Mouse (Mus musculus): ENCODE results near the gene Casp3. TPM values are rescaled to one million over a fixed set of nuclear protein-coding genes. Genes with fewer than 3 reads are reported as not detected.

Gene Casp3
- polyA plus RNA-seq, 1 experiment from 2014 or later = 130 TPM

DNA sequence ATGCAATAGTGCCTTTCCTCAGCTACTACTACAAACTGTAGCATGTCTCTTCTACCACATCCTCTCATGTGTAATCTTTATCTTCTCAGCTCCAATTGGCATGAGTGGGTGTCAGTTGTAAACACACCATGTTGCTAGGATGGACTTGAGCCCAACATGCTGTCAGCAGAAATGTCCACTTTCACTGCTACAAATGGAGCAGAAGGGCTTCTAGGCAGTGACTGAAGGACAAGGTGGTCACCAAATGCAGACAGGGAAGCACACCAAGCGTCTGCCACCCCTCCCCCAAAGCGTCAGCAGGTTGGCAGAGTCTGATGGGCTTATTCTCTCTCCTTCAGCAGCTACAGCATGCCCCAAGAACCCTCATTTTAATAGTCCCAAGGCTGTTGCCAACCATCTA is 23.3 kb upstream of the Casp3 start:
- no peak overlapping the region for H3K27ac ChIP-seq
- H3K36me3 ChIP-seq = peaks cover 13% of the 10 kb centered on the region
- no peak overlapping the region for H3K4me3 ChIP-seq
- WGBS = 81% methylated on average over 2 of the region's 2 CpGs
- no peaks in the 10 kb centered on the region for H3K9me3 ChIP-seq
- H3K4me1 ChIP-seq (replicated peaks) = no peaks in the 10 kb centered on the region
- H3K27me3 ChIP-seq (ENCODE audit: insufficient read depth, poor library complexity, severe bottlenecking) = no peaks in the 10 kb centered on the region
- no peak for DNase-seq (ENCODE audit: low spot score)

DNA sequence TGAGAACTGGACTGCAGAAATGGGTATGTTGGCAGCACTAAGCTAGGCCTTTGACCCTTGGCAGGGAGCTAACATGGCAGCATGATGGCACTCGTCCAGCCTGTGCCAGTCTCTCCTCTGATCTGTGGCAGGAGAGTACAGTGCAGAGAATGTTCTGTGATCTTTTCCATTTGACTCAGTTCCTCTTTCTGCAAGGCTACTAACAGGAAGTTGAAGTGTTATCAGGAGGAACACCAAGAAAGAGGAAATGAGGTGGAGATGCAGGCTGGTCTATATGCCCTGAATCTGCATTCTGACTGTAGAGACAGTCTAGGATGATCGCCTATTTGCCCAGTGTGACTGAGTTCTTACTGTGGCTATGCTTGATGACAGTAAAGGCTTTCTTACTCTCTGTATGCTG is 21.5 kb upstream of the Casp3 start:
- no peak for DNase-seq (ENCODE audit: low spot score)
- Histone ChIP-seq H3K36me3 (peaks cover 8% of the 10 kb centered on the region; the same call in 1 of the 2 replicates), H3K9me3 (no peaks in the 10 kb centered on the region), H3K27ac (no peak overlapping the region), H3K4me1 (replicated peaks) (no peaks in the 10 kb centered on the region), H3K4me3 (no peak overlapping the region), H3K27me3 (ENCODE audit: insufficient read depth, poor library complexity, severe bottlenecking) (no peaks in the 10 kb centered on the region)
- WGBS = 90% methylated on average over 2 of the region's 2 CpGs

DNA sequence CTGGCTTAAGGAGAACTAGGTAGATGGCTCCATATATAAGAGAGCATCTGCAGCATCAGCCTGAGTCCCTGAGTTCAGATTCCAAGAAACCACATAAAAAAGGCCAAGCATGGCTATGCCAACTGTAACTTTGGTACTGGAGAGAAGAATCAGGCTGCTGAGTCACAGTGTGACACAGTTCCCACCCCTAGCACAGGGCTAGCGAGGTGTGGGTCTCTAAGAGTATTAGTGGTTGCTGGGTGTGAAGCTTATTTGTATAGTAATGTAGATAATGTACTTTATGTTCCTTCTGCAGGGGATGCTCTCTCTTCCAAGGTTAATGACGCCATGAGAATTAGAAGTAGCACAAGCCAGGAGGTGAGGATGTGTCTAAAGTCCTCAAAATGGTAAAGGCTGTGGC is 20.6 kb upstream of the Casp3 start:
- Histone ChIP-seq H3K9me3 (no peaks in the 10 kb centered on the region), H3K36me3 (peaks cover 8% of the 10 kb centered on the region; the same call in 1 of the 2 replicates), H3K4me1 (replicated peaks) (no peaks in the 10 kb centered on the region), H3K27ac (no peak overlapping the region), H3K4me3 (no peak overlapping the region), H3K27me3 (ENCODE audit: insufficient read depth, poor library complexity, severe bottlenecking) (no peaks in the 10 kb centered on the region)
- no peak for DNase-seq (ENCODE audit: low spot score)
- 91% methylated on average over 2 of the region's 2 CpGs for WGBS

DNA sequence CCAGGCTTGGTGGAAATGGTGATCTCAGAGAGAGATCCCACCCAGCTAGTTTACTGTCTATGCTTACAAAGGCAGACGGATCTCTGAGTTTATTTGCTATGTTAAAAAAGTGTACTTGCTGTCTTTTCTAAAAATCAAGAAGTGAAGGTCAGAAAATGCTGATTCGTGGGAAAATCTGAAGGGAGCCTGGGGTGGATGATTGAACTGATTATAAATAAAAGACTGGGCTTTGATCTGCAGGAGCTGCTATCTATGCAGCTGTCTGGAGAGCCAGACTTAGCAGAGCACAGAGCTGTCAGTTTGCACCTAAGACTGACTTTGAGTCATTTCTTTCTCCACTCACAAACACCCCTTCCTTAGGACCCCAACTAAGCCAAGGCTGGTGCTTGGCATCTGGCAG is 19.7 kb upstream of the Casp3 start:
- Histone ChIP-seq H3K4me3 (no peak overlapping the region), H3K36me3 (peaks cover 8% of the 10 kb centered on the region; the same call in 1 of the 2 replicates), H3K27me3 (ENCODE audit: insufficient read depth, poor library complexity, severe bottlenecking) (no peaks in the 10 kb centered on the region), H3K4me1 (replicated peaks) (no peaks in the 10 kb centered on the region), H3K9me3 (no peaks in the 10 kb centered on the region), H3K27ac (no peak overlapping the region)
- 80% methylated on average over 2 of the region's 2 CpGs for WGBS
- no peak for DNase-seq (ENCODE audit: low spot score)

DNA sequence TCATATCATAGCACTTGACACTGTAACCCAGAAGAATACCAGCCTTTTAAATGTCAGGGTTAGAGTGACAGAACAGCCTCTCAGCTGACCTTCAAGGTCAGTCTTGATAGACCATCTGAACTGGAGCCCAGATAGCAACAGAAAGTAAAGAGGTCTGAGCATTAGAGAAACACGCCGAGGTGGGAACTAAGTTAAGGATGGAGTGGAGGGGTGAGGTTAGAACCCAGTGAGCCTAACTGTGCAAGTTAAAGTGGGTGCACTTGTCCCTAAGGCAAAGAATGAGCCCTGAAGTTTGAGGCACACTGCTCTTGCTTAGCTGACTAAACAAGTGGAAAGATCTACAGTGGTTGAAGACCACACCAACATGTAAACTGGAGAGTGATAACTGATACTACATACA is 19.0 kb upstream of the Casp3 start:
- Histone ChIP-seq H3K27me3 (ENCODE audit: insufficient read depth, poor library complexity, severe bottlenecking) (no peaks in the 10 kb centered on the region), H3K4me1 (replicated peaks) (no peaks in the 10 kb centered on the region), H3K4me3 (no peak overlapping the region), H3K9me3 (no peaks in the 10 kb centered on the region), H3K36me3 (peaks cover 8% of the 10 kb centered on the region; the same call in 1 of the 2 replicates), H3K27ac (no peak overlapping the region)
- WGBS = 91% methylated on average over 2 of the region's 2 CpGs
- DNase-seq (ENCODE audit: low spot score) = no peak

DNA sequence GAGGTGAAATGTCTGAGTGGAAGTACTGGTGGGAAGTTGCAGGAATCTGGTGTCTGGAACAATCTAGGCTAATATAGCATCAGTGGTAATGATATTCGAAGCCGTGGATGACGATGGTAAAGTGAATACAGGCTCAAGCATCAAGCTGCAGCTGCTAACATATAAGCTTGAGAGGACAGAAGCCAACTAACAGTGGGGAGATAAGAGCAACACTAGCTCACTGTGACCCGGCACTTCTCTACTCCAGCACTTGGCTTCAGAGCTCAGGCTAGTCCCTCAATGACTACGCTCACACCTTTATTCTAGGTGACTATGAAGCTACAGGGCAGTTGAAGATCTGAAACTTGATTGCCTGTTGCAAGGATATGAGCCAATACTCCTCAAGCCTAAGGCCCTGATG is 18.3 kb upstream of the Casp3 start:
- WGBS = 97% methylated on average over 5 of the region's 5 CpGs
- Histone ChIP-seq H3K36me3 (peaks cover 8% of the 10 kb centered on the region; the same call in 1 of the 2 replicates), H3K4me1 (replicated peaks) (no peaks in the 10 kb centered on the region), H3K27me3 (ENCODE audit: insufficient read depth, poor library complexity, severe bottlenecking) (no peaks in the 10 kb centered on the region), H3K4me3 (no peak overlapping the region), H3K9me3 (no peaks in the 10 kb centered on the region), H3K27ac (no peak overlapping the region)
- no peak for DNase-seq (ENCODE audit: low spot score)

DNA sequence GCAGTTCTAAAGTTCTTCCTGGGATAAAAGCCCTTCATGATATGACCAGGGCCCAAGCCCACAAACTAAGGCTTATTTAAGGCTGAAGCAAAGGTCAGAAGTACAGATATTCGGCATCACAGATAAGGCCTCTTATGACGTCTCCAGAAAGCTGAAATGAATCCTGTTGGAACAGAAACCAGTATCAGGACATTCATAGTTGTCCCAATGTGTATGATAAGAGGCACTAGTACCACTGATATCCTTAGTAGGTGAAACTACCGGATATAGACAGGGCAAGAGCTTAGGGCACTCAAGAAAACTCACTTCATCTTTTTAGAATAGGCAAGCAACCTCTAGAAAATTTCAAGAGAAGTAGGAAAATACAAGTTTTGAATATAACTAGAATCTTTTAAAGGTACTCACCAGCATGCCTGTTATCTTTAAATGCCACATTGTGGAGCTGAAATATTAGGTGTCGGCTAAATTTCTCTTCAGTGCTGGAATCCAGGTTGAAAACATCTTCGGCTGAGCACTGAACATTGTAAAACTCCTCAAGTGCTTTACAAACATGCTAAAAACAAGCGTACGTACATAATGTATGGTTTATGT is 17.7 kb upstream of the Casp3 start:
- 92% methylated on average over 7 of the region's 7 CpGs for WGBS
- no peaks in the 10 kb centered on the region for H3K27me3 ChIP-seq (ENCODE audit: insufficient read depth, poor library complexity, severe bottlenecking)
- peaks cover 8% of the 10 kb centered on the region; the same call in 1 of the 2 replicates for H3K36me3 ChIP-seq
- no peak overlapping the region for H3K4me3 ChIP-seq
- H3K27ac ChIP-seq = no peak overlapping the region
- no peaks in the 10 kb centered on the region for H3K9me3 ChIP-seq
- H3K4me1 ChIP-seq (replicated peaks) = no peaks in the 10 kb centered on the region
- no peak for DNase-seq (ENCODE audit: low spot score)

DNA sequence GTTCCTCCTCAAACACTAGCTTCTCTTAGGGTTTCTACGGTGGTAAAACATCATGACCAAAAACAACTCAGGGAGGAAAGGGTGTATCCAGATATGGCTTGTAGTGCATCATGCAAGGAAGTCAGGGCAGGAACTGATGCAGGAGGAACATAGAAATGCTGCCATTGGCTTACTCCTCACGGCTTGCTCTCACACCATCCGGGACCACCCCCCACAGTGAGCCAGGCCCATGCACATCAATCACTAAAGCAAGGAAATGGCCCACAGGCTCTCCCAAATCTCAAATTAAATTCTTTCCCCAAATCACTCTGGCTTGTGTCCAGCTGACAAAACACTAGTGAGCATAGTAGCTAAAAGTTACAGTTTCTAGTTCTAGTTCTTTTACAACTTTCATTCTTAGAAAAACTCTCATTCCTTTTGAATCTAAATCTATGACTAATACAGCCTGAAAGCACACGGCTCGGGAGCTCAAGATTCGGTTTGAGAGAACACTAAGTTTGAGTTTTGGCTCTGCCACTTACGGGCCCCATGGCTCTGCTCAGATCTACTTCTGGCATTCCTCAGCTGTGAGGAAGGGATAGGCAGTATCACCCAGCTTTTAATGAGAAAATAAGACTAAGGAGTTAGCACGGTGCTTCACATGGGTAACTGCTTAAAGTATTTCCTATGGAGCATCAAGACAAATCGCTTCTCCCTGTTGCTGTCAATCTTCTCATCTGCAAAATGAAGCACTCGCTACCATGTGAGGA is 16.0 kb upstream of the Casp3 start:
- Histone ChIP-seq H3K36me3 (peaks cover 15% of the 10 kb centered on the region), H3K9me3 (no peaks in the 10 kb centered on the region), H3K4me1 (replicated peaks) (no peaks in the 10 kb centered on the region), H3K27ac (no peak overlapping the region), H3K4me3 (no peak overlapping the region), H3K27me3 (ENCODE audit: insufficient read depth, poor library complexity, severe bottlenecking) (no peaks in the 10 kb centered on the region)
- WGBS = 72% methylated on average over 10 of the region's 10 CpGs
- peak; percentile 20 for DNase-seq (ENCODE audit: low spot score)

DNA sequence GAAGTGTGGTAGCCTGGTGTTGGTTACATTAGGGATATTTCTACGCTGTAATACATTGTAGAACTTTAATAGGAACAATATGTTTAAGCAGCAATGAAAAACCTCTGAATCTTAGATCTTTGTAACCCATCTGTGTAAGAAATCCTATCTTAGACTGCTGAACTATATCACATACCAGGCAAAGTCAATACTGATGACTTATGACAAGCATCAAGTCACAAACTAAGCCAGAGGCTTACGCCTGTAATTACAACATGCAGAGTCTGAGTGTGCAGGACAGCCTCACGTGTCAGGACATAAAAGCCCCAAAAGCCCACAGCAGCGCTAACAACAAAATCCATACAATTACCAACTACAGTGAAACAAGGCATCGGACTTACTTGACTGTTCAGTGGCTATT is 13.5 kb upstream of the Casp3 start:
- H3K4me1 ChIP-seq (replicated peaks) = no peaks in the 10 kb centered on the region
- H3K27ac ChIP-seq = no peak overlapping the region
- H3K27me3 ChIP-seq (ENCODE audit: insufficient read depth, poor library complexity, severe bottlenecking) = no peaks in the 10 kb centered on the region
- peaks cover 18% of the 10 kb centered on the region; the same call in 1 of the 2 replicates for H3K36me3 ChIP-seq
- no peak for DNase-seq (ENCODE audit: low spot score)
- H3K4me3 ChIP-seq = no peak overlapping the region
- WGBS = 86% methylated on average over 5 of the region's 5 CpGs
- no peaks in the 10 kb centered on the region for H3K9me3 ChIP-seq

DNA sequence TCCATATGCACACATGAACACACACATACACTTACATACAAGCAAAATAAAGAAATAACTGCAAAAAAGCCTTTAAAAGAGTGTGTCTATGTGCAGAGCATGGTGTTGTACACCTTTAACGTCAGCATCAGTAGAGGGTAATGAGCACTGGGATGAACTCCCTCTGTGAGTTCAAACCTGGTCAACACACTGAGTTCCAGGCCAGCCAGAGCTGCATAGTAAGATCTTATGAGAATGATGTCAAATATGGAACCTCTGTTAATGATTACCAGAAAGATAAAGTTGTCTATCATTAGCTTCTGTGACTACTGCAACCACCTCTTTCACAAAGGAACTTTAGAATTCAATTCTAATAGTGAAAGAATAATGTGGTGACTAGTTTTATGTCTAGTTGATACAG is 10.2 kb upstream of the Casp3 start:
- Histone ChIP-seq H3K4me1 (replicated peaks) (no peaks in the 10 kb centered on the region), H3K27ac (no peak overlapping the region), H3K9me3 (no peaks in the 10 kb centered on the region), H3K4me3 (no peak overlapping the region), H3K36me3 (peaks cover 21% of the 10 kb centered on the region), H3K27me3 (ENCODE audit: insufficient read depth, poor library complexity, severe bottlenecking) (no peaks in the 10 kb centered on the region)
- 91% methylated on average over 1 of the region's 1 CpGs for whole genome bisulfite sequencing
- no peak for DNase-seq (ENCODE audit: low spot score)

DNA sequence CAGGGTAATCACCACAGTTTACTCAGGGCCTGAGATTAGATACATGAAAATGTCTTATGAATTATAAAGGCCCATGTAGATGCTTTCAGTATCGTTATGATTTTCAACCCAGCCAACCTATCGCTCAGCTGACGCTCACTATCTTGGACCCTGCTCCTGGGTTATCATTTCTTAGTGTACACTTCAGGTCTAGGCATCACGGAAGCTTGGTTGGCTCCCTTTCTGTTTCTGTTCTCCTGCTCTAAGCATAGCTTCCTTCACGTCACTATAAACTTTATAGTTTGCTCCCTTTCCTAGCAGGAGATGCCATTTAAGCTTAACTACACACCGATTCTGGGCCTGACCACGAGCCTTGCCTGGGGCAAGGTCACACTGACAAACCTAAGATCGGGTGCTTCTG is 5.5 kb upstream of the Casp3 start:
- H3K4me1 ChIP-seq (replicated peaks) = peaks cover 14% of the 10 kb centered on the region
- no peak for DNase-seq (ENCODE audit: low spot score)
- H3K27ac ChIP-seq = no peak overlapping the region
- H3K9me3 ChIP-seq = no peaks in the 10 kb centered on the region
- no peak overlapping the region for H3K4me3 ChIP-seq
- WGBS = 93% methylated on average over 8 of the region's 8 CpGs
- H3K27me3 ChIP-seq (ENCODE audit: insufficient read depth, poor library complexity, severe bottlenecking) = no peaks in the 10 kb centered on the region
- peaks cover 11% of the 10 kb centered on the region; the same call in 1 of the 2 replicates for H3K36me3 ChIP-seq

DNA sequence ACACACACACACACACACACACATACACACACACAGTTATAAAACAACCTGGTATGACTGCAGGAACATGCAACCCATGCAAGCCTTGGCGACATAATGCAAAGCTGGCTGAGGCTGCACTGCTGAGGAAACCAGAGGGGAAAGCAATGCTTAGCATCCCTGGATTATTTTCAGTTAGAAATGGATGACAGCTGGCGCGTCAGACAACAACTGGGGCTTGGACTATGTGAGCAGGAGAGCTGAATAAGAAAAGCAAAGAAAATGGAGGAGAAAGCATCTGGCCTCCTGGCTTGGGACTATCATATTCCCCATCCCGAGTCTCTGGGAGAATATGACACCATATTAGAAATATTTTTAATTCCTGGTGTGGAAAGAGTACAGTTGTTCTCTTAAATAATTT is 4.2 kb upstream of the Casp3 start:
- Histone ChIP-seq H3K27ac (no peak overlapping the region), H3K4me3 (no peak overlapping the region)
- WGBS = 76% methylated on average over 4 of the region's 4 CpGs

DNA sequence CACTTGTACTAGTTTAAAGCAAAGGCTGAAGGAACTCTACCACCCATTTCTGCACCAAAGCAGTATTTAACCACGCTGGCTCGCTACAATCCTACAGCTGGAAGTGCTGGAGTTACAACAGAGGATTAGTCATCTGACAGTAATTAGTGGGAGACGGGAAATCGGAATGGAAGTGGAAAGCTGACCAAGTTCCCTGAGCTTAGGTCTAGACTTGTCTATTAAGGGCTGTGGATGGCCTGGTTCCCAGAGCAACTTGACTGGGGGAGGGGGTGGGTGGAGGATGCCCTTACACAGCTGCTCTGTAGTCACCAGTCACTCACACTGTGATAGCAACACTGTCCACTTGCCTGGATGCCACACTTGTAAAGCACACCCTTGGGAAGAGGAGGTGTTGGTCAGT is 3.7 kb upstream of the Casp3 start:
- 75% methylated on average over 4 of the region's 4 CpGs for WGBS
- Histone ChIP-seq H3K4me1 (replicated peaks) (peaks cover 19% of the 10 kb centered on the region), H3K9me3 (no peaks in the 10 kb centered on the region), H3K4me3 (no peak overlapping the region), H3K27ac (no peak overlapping the region), H3K27me3 (ENCODE audit: insufficient read depth, poor library complexity, severe bottlenecking) (no peaks in the 10 kb centered on the region), H3K36me3 (peaks cover 3% of the 10 kb centered on the region; the same call in 1 of the 2 replicates)
- DNase-seq (ENCODE audit: low spot score) = no peak

More for the DNA sequence above, 4.2 kb upstream of the Casp3 start:
- H3K4me1 ChIP-seq (replicated peaks) = peaks cover 16% of the 10 kb centered on the region
- H3K27me3 ChIP-seq (ENCODE audit: insufficient read depth, poor library complexity, severe bottlenecking) = no peaks in the 10 kb centered on the region
- no peak for DNase-seq (ENCODE audit: low spot score)
- peaks cover 3% of the 10 kb centered on the region; the same call in 1 of the 2 replicates for H3K36me3 ChIP-seq
- H3K9me3 ChIP-seq = no peaks in the 10 kb centered on the region
